Mouse (Mus musculus): ENCODE measurements at regions not wholly inside any gene's neighbourhood (a gene's known extent, or its start where the extent isn't known, plus 50 kb on each side); places are given as distances from the start of the nearest gene placed in this dataset.

DNA sequence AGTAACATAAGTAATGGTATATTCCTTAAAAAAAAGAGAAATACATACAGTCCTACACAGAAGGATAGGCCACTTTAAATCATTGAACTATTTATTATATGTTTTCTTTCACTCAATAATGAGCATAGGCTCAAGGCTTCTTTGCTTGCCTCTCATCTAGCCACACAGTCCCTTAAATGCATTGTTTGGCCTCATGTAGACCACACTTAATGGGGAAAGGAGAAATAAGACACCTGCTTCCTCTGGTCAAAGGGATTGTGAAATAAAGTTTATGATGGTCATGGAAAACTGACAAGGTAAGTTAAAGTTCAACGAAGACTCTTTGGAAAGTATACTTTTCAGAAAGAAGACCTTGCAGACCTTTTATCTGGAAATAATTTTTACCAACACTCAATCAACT, 108.4 kb upstream of the Oxgr1 start:
- Histone ChIP-seq H3K27me3 (peaks cover 6% of the 10 kb centered on the region; the same call in 1 of the 2 replicates), H3K27ac (no peak overlapping the region), H3K36me3 (no peaks in the 10 kb centered on the region), H3K4me3 (no peak overlapping the region), H3K4me2 (no peak overlapping the region), H3K9me3 (no peaks in the 10 kb centered on the region), H3K4me1 (replicated peaks) (peaks cover 15% of the 10 kb centered on the region), H3K9ac (no peak overlapping the region)
- ATAC-seq (ENCODE audit: low FRiP score), result no peak
- WGBS, result 90% methylated on average over 1 of the region's 1 CpGs

DNA sequence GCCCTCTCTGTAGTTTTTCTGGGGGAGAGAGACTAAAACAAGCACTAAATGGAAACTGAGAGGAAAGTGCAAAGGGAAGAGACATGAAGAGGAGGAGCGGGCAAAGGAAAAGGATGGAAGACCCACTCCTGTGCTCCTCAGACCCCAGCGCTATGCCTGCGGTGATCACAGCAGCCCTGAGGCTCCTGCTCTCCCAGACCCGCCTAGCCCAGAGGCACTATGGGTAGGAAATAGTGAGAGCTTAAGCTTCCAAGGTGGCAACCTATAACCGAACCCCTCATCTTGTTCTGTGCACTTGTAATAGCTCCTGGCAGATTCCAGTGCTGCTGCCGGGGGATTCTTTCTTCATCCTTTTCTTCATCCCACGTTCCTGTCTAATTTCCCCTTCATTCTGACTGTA, 112.2 kb upstream of the Oxgr1 start:
- Histone ChIP-seq H3K9me3 (no peaks in the 10 kb centered on the region), H3K27ac (no peak overlapping the region), H3K36me3 (no peaks in the 10 kb centered on the region), H3K27me3 (peaks cover 6% of the 10 kb centered on the region; the same call in 1 of the 2 replicates), H3K4me2 (peak overlapping the region; percentile 34), H3K4me3 (no peak overlapping the region), H3K9ac (peak overlapping the region; percentile 46; the same call in 1 of the 2 replicates), H3K4me1 (replicated peaks) (peaks cover 22% of the 10 kb centered on the region)
- 31% methylated on average over 7 of the region's 7 CpGs for WGBS
- no peak for ATAC-seq (ENCODE audit: low FRiP score)

DNA sequence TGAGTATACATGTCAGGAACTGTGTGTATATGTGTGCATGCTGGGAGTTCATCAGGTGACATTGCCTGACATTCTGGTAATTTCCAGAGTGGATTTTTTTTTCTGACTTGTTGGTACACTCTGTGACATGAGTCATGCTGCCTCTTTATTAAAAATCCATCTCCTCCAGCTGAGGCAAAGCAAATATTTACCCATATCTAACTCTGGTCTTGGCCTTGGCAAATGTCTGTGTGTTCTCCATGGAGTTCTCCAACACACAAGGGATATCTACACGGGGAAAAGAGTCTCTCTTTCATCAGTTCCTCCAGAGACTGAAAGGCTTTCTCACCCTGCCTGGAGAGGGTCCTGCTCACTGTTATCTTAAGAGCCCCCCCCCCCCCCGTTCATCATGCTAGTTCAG, 111.3 kb upstream of the Mbnl2 start:
- H3K4me3 ChIP-seq, result no peak overlapping the region
- H3K27ac ChIP-seq, result no peak overlapping the region
- no peak for ATAC-seq (ENCODE audit: low FRiP score)
- H3K4me1 ChIP-seq (replicated peaks), result no peaks in the 10 kb centered on the region
- H3K9ac ChIP-seq, result no peak overlapping the region
- H3K9me3 ChIP-seq, result no peaks in the 10 kb centered on the region
- WGBS, result 80% methylated on average over 2 of the region's 2 CpGs
- H3K36me3 ChIP-seq, result no peaks in the 10 kb centered on the region
- H3K4me2 ChIP-seq, result no peak overlapping the region
- H3K27me3 ChIP-seq, result no peaks in the 10 kb centered on the region

DNA sequence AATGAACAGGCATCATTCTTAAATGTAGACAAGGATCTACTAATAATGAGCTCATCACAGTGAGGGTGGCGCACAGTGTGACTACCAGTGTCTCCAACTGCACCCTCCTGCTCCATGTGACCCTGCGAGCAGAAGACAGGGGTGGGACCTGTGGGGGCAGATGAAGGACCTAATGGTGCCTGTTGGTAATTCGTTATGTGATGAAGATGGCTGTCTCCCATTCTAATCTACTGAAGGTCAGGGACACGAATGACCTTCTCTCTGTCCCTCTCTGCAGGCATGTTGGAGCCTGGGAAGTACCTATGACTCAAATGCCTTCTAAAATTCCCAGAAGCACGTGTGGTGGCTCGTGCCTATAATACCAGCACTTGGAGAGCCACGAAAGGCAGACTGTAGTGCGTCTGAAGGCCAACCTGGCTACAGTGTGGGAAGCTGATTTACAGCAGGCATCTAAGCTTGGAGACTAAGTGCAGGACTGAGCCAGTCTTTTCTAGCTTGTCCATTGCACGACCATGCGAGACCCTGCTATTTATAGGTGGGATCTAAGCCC, 109.9 kb upstream of the Mbnl2 start:
- Histone ChIP-seq H3K36me3 (no peaks in the 10 kb centered on the region), H3K9ac (no peak overlapping the region), H3K4me3 (no peak overlapping the region), H3K9me3 (no peaks in the 10 kb centered on the region), H3K27ac (no peak overlapping the region), H3K27me3 (no peaks in the 10 kb centered on the region), H3K4me1 (replicated peaks) (no peaks in the 10 kb centered on the region), H3K4me2 (no peak overlapping the region)
- WGBS, result 93% methylated on average over 10 of the region's 10 CpGs
- ATAC-seq (ENCODE audit: low FRiP score), result no peak

DNA sequence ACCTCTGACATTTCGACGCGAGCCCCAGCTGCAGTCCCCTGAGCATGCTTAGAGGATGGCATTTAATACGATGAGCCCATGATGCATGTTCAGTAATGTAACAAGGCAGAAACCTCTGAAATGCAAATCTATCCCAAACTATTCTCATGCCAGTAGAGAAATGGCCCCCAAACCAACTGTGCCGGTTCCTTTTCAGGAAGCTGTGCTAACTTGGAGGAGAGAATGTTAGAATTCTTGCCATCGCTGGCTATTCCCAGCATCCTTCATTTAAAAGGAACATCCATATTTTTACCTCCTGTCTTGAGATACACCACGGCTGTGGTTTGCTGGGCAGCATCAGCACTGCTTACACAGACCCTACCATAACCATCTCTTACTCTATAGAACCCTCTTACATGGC, 104.7 kb upstream of the Mbnl2 start:
- Histone ChIP-seq H3K9ac (no peak overlapping the region), H3K9me3 (no peaks in the 10 kb centered on the region), H3K27me3 (no peaks in the 10 kb centered on the region), H3K4me2 (no peak overlapping the region), H3K36me3 (no peaks in the 10 kb centered on the region), H3K27ac (no peak overlapping the region), H3K4me3 (no peak overlapping the region), H3K4me1 (replicated peaks) (no peaks in the 10 kb centered on the region)
- no peak for ATAC-seq (ENCODE audit: low FRiP score)
- 77% methylated on average over 7 of the region's 7 CpGs for WGBS

DNA sequence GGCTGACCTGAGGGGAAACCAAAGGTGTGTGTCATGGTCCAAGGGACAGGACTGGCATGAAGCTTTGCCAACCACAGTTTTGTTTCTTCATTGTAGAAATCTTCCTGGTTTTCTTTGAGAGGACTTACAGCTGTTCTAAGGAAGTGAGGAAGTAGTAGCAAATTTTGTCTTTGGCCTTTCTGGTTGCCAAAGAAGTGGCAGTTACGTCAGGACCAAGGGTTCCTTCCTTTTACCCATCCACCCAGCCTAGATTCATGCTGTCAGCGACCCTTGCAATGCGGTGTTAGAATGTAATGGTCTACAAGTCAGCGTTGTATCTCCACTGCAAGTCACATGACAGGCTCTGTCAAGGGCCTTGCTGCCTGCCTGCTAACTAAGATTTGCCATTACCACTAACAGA, 103.4 kb upstream of the Mbnl2 start:
- Histone ChIP-seq H3K4me1 (replicated peaks) (no peaks in the 10 kb centered on the region), H3K4me2 (no peak overlapping the region), H3K9ac (no peak overlapping the region), H3K9me3 (no peaks in the 10 kb centered on the region), H3K27ac (no peak overlapping the region), H3K36me3 (no peaks in the 10 kb centered on the region), H3K27me3 (no peaks in the 10 kb centered on the region), H3K4me3 (no peak overlapping the region)
- WGBS, result 84% methylated on average over 4 of the region's 4 CpGs
- ATAC-seq (ENCODE audit: low FRiP score), result no peak

DNA sequence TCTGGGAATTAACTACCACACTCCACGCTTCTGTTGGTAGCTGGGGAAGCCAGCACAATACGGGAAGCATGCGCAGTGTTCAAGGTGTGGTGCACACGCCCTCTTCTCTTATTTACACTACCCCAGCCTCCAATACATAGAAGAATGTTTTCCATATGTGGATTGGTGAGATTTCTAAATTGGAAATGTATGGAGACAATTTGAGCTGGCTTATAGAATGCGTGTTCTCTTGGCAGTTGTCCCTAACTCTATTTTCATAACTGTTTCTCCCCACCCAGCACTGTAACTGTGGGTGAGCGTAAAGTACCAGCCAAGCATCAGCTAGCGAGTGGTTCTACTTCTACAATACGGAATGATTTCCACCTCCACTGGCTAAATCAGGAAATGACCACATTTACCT, 102.6 kb upstream of the Mbnl2 start:
- H3K4me2 ChIP-seq, result no peak overlapping the region
- no peaks in the 10 kb centered on the region for H3K4me1 ChIP-seq (replicated peaks)
- H3K4me3 ChIP-seq, result no peak overlapping the region
- WGBS, result 88% methylated on average over 8 of the region's 8 CpGs
- ATAC-seq (ENCODE audit: low FRiP score), result no peak
- H3K9me3 ChIP-seq, result no peaks in the 10 kb centered on the region
- H3K27me3 ChIP-seq, result no peaks in the 10 kb centered on the region
- no peaks in the 10 kb centered on the region for H3K36me3 ChIP-seq
- H3K9ac ChIP-seq, result no peak overlapping the region
- H3K27ac ChIP-seq, result no peak overlapping the region

DNA sequence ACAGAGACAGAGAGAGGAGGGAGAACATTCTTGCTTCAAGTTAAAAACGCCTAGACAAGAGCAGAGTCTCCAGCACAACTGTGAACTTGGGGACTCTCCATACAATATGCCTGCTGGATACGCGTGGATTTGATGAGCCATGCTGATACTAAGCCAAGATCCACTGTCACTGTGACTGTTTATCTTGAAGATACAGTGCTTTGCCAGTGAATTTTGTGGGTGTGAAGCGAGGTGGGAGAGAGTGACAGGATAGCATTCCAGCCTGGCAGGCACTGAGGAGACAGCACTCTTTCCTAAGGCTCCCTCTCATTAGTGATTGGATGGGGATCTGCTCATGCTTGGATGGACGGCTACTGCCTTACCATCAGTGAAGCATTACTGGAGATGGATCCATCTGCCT, 100.9 kb upstream of the Mbnl2 start:
- Histone ChIP-seq H3K4me1 (replicated peaks) (no peaks in the 10 kb centered on the region), H3K27ac (no peak overlapping the region), H3K9ac (no peak overlapping the region), H3K4me3 (no peak overlapping the region), H3K27me3 (no peaks in the 10 kb centered on the region), H3K9me3 (no peaks in the 10 kb centered on the region), H3K4me2 (no peak overlapping the region), H3K36me3 (no peaks in the 10 kb centered on the region)
- 78% methylated on average over 5 of the region's 5 CpGs for WGBS
- no peak for ATAC-seq (ENCODE audit: low FRiP score)

DNA sequence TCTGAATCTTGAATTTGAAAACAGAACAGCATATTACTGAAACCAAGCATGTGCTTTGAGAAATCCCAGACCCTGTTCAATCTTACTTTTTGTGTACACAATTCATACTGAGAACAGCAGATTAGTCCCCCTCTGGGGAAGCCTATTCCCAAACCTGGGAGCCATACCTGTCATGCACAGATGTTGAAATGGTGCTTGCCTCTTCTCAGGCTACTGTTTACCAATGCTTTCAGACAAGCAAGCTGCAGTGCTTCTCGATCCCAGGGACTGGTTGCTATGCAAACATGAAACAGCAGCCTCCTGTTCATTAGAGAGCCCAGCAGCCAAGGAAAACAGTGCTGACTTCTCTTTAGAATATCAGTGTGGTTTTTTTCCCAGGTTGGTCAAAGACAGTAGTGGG, 80.3 kb upstream of the Mbnl2 start:
- no peaks in the 10 kb centered on the region for H3K4me1 ChIP-seq (replicated peaks)
- no peak for ATAC-seq (ENCODE audit: low FRiP score)
- H3K4me3 ChIP-seq, result no peak overlapping the region
- H3K4me2 ChIP-seq, result no peak overlapping the region
- H3K9ac ChIP-seq, result no peak overlapping the region
- H3K27ac ChIP-seq, result no peak overlapping the region
- WGBS, result 59% methylated on average over 1 of the region's 1 CpGs
- H3K27me3 ChIP-seq, result no peaks in the 10 kb centered on the region
- no peaks in the 10 kb centered on the region for H3K9me3 ChIP-seq
- H3K36me3 ChIP-seq, result no peaks in the 10 kb centered on the region

DNA sequence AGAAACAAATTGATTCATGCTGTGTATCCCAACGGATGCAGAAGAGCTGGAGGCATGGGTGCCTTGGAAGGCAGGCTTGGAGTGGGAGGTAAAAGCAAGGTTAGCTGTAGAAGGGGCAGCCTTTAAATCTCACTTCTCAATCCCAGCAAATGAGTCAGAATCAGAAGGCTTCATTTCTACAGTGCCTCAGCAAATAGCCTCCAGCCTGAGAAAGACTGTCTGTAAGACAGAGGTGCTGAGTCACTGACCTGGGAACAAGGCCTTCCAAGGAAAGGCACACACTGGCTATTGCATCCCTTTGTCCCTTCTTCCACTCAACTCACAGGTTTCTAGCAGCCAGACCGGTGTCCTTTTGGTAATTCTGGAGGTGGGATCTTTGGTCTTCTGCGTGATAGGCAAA, 63.7 kb upstream of the Mbnl2 start:
- 81% methylated on average over 3 of the region's 3 CpGs for WGBS
- H3K9me3 ChIP-seq, result no peaks in the 10 kb centered on the region
- no peak overlapping the region for H3K4me2 ChIP-seq
- H3K9ac ChIP-seq, result no peak overlapping the region
- H3K36me3 ChIP-seq, result no peaks in the 10 kb centered on the region
- H3K4me1 ChIP-seq (replicated peaks), result no peaks in the 10 kb centered on the region
- H3K27me3 ChIP-seq, result no peaks in the 10 kb centered on the region
- no peak overlapping the region for H3K4me3 ChIP-seq
- H3K27ac ChIP-seq, result no peak overlapping the region
- ATAC-seq (ENCODE audit: low FRiP score), result no peak

DNA sequence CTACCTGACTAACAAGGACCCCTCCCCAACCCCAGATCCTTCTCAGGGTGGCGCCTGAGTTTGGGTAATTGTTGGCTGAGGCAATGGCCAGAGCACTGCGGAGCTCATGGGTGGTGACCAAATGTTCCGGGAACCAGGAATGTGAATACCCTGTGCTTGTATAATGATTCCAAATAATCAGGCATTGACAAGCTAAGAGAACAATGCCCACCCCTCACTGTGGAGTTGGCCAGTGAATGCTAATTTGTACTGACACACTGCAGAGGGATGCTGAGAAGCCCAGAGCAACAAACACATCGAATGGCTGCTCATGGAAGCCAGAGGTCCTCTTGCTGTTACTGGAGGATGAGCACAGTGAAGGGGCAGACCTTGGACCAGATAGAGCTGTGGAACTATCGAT, 62.8 kb upstream of the Mbnl2 start:
- H3K36me3 ChIP-seq, result no peaks in the 10 kb centered on the region
- no peaks in the 10 kb centered on the region for H3K9me3 ChIP-seq
- H3K4me3 ChIP-seq, result no peak overlapping the region
- no peak for ATAC-seq (ENCODE audit: low FRiP score)
- 52% methylated on average over 5 of the region's 5 CpGs for WGBS
- no peaks in the 10 kb centered on the region for H3K4me1 ChIP-seq (replicated peaks)
- H3K4me2 ChIP-seq, result no peak overlapping the region
- H3K27me3 ChIP-seq, result no peaks in the 10 kb centered on the region
- H3K9ac ChIP-seq, result no peak overlapping the region
- no peak overlapping the region for H3K27ac ChIP-seq

DNA sequence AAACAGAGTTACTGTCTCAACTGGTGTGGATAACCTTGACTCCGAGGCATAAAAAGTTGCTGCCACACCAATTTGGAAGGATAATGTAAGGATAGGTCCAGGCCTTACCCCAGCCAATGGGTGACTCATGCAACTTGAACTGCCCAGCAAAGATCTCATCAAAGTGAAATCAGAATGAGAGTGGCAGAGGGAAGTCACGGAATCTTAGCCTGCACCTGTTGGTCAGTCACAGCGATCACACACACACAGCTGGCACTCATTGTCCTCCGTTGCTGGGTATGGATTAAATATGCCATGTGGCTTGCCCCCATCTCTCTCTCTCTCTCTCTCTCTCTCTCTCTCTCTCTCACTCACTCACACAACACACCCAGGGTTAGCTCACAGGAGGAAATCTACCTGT, 56.2 kb upstream of the Mbnl2 start:
- H3K27ac ChIP-seq, result no peak overlapping the region
- no peak for ATAC-seq (ENCODE audit: low FRiP score)
- WGBS, result 91% methylated on average over 4 of the region's 4 CpGs
- no peak overlapping the region for H3K4me2 ChIP-seq
- no peak overlapping the region for H3K9ac ChIP-seq
- H3K36me3 ChIP-seq, result no peaks in the 10 kb centered on the region
- no peak overlapping the region for H3K4me3 ChIP-seq
- no peaks in the 10 kb centered on the region for H3K9me3 ChIP-seq
- peaks cover 8% of the 10 kb centered on the region for H3K4me1 ChIP-seq (replicated peaks)
- H3K27me3 ChIP-seq, result no peaks in the 10 kb centered on the region

DNA sequence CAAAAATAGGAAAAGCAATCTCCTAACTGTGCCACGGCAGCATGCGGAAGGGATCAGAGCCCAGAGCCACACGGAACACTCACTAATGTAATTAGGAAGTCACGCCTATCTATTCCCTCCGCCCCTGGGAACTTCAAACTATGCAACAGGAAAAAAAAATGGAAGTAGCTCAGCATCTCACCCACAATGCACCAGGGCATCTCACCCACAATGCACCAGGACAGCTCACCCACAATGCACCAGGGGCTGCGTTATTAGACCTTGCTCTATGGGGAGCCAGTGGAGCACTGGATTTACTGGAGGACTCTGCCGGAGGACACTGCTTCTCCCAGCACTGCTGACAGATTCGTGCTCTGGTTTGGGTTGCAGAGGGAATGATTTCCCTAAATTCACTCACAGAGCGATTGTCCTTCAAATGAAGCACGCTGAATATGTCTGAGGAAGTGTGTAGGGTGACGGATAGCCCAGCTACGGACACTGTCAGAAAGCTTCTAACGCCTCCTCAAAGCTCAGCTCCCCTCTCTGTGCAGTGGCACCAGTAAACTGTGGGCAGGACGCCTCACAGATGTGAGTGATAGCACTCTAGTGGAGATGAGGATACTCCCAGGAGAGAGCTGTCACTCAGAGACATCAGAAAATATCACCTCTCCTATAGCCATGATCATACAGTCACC, 51.8 kb upstream of the Mbnl2 start:
- H3K36me3 ChIP-seq, result no peaks in the 10 kb centered on the region
- no peak overlapping the region for H3K4me2 ChIP-seq
- H3K9ac ChIP-seq, result no peak overlapping the region
- no peak for ATAC-seq (ENCODE audit: low FRiP score)
- H3K9me3 ChIP-seq, result no peaks in the 10 kb centered on the region
- H3K4me1 ChIP-seq (replicated peaks), result peaks cover 14% of the 10 kb centered on the region
- no peak overlapping the region for H3K27ac ChIP-seq
- WGBS, result 77% methylated on average over 14 of the region's 14 CpGs
- H3K4me3 ChIP-seq, result no peak overlapping the region
- no peaks in the 10 kb centered on the region for H3K27me3 ChIP-seq

Measured in hindbrain, embryonic 13.5 days (tissue).